Mouse (Mus musculus) erythroblast, embryonic 14.5 days (primary cell): Measurements from ENCODE around the gene Olfr689. TPM values are rescaled to one million over a fixed set of nuclear protein-coding genes. Genes with fewer than 3 reads are reported as not detected.
"Not testable (repeated sequence)": the region's sequence is repeated elsewhere in the genome, so short reads cannot be mapped to it uniquely, and the experiment has no call there.

Experiments
- H3K27me3 ChIP-seq: 2 replicates; pipeline ENCODE4 v1.6.1; 2012; ENCODE audit warnings: inconsistent platforms; ENCODE audit not compliant: control insufficient read depth
- H3K36me3 ChIP-seq: 2 replicates; pipeline ENCODE4 v1.6.1; 2012; ENCODE audit warnings: mild to moderate bottlenecking, inconsistent platforms; ENCODE audit not compliant: control insufficient read depth
- H3K4me1 ChIP-seq: 2 replicates; pipeline ENCODE4 v1.6.1; 2012; ENCODE audit warnings: inconsistent platforms; ENCODE audit not compliant: control insufficient read depth
- H3K4me3 ChIP-seq: replicated peaks from 2 replicates; pipeline ENCODE3; 2012; ENCODE audit warnings: moderate library complexity, mild to moderate bottlenecking, inconsistent platforms
- H3K9me3 ChIP-seq: 2 replicates; pipeline ENCODE4 v1.6.1; 2012; ENCODE audit warnings: low read length, inconsistent platforms, mixed read lengths; ENCODE audit not compliant: control insufficient read depth
- GATA1 ChIP-seq: IDR thresholded peaks from 2 replicates; pipeline ENCODE4 v1.6.1; 2012; ENCODE audit warnings: low read length, inconsistent platforms, mixed read lengths
- TAL1 ChIP-seq: IDR thresholded peaks from 3 replicates; pipeline ENCODE4 v1.6.1; 2012; ENCODE audit warnings: low read length, inconsistent platforms, mixed read lengths
- polyA plus RNA-seq: library from polyadenylated mRNA; stranded (reverse); fragments of >175 nt; gene quantifications from 2 replicates; pipeline ENCODE4 v1.2.3, GENCODE M21; 2012

Gene Olfr689
- polyA plus RNA-seq: not detected in 2 replicates

DNA sequence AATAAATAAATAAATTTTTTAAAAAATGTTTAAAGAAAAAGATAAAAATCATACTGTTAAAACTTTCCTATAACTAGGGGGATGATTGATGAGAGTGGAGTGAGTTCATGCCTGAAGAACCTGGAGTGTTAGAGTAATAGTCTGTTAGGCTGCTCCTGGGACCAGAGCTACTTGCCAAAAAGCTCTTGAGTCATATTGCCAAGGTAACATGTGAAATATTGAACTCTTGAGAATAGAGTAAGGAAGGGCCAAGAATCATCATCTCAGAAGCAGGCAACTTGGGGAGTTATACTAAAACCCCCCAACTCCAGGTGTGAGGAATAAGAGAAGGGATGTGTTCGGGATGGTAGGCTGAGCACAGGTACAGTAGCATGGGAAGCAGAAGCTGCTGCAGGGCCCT lies at the start of gene Olfr689:
TSS of gene Olfr689 (plus strand) at position 301 of the 400 bp plus-strand sequence.
- no peaks in the 10 kb centered on the region for H3K9me3 ChIP-seq
- no peaks in the 10 kb centered on the region for H3K27me3 ChIP-seq
- H3K4me1 ChIP-seq: no peaks in the 10 kb centered on the region
- no peak for TF ChIP-seq TAL1
- TF ChIP-seq GATA1: no peak
- no peak within 1 kb of the TSS for H3K4me3 ChIP-seq
- no peaks in the 10 kb centered on the region for H3K36me3 ChIP-seq

GRCm38 (mm10) chr7:105272426-105272825 lies 38.5 kb upstream of the Olfr689 start:
- no peaks in the 10 kb centered on the region for H3K4me1 ChIP-seq
- no peaks in the 10 kb centered on the region for H3K9me3 ChIP-seq
- no peak for TF ChIP-seq TAL1
- no peak for TF ChIP-seq GATA1
- no peaks in the 10 kb centered on the region for H3K27me3 ChIP-seq
- H3K36me3 ChIP-seq: no peaks in the 10 kb centered on the region
- H3K4me3 ChIP-seq: no peak overlapping the region

GRCm38 (mm10) chr7:105287795-105288194 lies 23.2 kb upstream of the Olfr689 start, which contains the start of gene Olfr688:
TSS of gene Olfr688 (plus strand) at chr7:105288095.
- H3K9me3 ChIP-seq: no peaks in the 10 kb centered on the region
- no peaks in the 10 kb centered on the region for H3K27me3 ChIP-seq
- TF ChIP-seq TAL1 (no peak), GATA1 (no peak)
- no peak within 1 kb of the TSS for H3K4me3 ChIP-seq
- no peaks in the 10 kb centered on the region for H3K36me3 ChIP-seq
- H3K4me1 ChIP-seq: no peaks in the 10 kb centered on the region

DNA sequence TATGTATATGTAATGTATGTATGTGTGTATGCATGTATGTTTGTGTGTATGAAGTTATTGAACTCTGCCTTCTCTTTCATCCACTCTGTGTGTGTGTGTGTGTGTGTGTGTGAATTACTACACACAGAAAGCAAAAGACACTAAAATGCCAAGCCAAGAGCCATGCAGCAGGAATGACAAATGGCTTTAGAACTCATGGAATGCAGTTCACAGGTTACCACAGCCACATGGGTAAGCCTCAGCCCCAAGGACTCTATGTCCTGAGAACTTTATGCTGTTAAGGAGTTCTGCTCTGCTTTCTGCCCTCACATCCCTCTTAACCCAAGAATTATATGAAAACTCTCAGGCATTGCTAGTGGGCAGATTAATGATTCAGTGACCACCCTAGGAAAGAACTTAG lies 20.9 kb upstream of the Olfr689 start:
- TF ChIP-seq GATA1 (no peak), TAL1 (no peak)
- no peaks in the 10 kb centered on the region for H3K4me1 ChIP-seq
- H3K4me3 ChIP-seq: no peak overlapping the region
- H3K9me3 ChIP-seq: no peaks in the 10 kb centered on the region
- no peaks in the 10 kb centered on the region for H3K36me3 ChIP-seq
- H3K27me3 ChIP-seq: no peaks in the 10 kb centered on the region

GRCm38 (mm10) chr7:105325302-105325701 lies 14.3 kb downstream of the Olfr689 start:
- H3K36me3 ChIP-seq: no peaks in the 10 kb centered on the region
- no peaks in the 10 kb centered on the region for H3K9me3 ChIP-seq
- H3K4me3 ChIP-seq: no peak overlapping the region
- TF ChIP-seq TAL1 (no peak), GATA1 (no peak)
- H3K4me1 ChIP-seq: no peaks in the 10 kb centered on the region
- no peaks in the 10 kb centered on the region for H3K27me3 ChIP-seq

DNA sequence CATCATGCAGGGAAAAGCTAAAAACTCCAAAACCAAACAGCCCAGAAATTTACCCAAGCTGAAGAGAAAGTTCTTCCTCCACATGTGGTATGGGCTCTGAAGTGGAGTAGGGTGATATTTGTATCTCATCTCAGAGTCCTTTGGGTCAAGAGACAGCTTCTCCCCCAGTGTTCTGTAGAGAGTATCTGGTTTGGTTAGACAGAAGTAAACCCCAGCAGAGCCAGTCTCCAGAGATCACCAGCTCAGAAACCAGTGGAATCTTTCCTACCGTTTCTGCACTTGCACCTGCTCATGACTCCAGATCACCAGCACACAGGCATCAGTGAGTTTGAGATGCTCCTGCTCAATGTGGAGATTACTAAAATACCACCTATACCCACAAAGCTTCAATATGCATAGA lies 23.0 kb downstream of the Olfr689 start, which contains the start of gene Olfr690:
TSS of gene Olfr690 (minus strand) at position 101 of the 400 bp plus-strand sequence.
- Histone ChIP-seq H3K9me3 (peaks cover 4% of the 10 kb centered on the region; the same call in 1 of the 2 replicates), H3K4me3 (no peak within 1 kb of the TSS), H3K36me3 (no peaks in the 10 kb centered on the region), H3K4me1 (no peaks in the 10 kb centered on the region), H3K27me3 (no peaks in the 10 kb centered on the region)
- TF ChIP-seq TAL1 (no peak), GATA1 (no peak)

DNA sequence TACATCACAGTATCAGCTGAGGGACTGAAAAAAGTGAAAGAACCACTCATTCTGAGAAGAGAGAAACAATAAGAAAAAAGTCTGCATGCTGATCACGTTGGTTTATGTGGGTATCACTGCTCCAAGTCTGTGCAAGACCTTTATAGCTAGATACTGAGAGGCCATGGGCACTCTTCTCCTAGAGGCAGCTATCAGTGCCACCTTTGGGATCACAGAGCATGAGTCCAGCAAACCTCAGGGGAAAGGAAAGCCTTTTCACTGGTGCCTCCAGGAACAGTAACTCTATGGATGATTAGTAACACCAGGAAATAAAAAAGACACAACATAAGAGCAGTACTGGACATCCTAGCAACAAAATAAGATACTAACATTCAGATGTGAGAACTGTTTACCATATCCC lies 31.2 kb downstream of the Olfr689 start, which contains the start of gene Olfr691:
TSS of gene Olfr691 (minus strand) at position 101 of the 400 bp plus-strand sequence.
- Histone ChIP-seq H3K36me3 (no peaks in the 10 kb centered on the region), H3K4me1 (no peaks in the 10 kb centered on the region), H3K9me3 (no peaks in the 10 kb centered on the region), H3K4me3 (no peak within 1 kb of the TSS), H3K27me3 (no peaks in the 10 kb centered on the region)
- TF ChIP-seq GATA1 (no peak), TAL1 (no peak)

GRCm38 (mm10) chr7:105342752-105343151 lies 31.8 kb downstream of the Olfr689 start:
- Histone ChIP-seq H3K27me3 (no peaks in the 10 kb centered on the region), H3K9me3 (no peaks in the 10 kb centered on the region), H3K4me3 (no peak overlapping the region), H3K36me3 (no peaks in the 10 kb centered on the region), H3K4me1 (no peaks in the 10 kb centered on the region)
- TF ChIP-seq TAL1: no peak
- no peak for TF ChIP-seq GATA1

DNA sequence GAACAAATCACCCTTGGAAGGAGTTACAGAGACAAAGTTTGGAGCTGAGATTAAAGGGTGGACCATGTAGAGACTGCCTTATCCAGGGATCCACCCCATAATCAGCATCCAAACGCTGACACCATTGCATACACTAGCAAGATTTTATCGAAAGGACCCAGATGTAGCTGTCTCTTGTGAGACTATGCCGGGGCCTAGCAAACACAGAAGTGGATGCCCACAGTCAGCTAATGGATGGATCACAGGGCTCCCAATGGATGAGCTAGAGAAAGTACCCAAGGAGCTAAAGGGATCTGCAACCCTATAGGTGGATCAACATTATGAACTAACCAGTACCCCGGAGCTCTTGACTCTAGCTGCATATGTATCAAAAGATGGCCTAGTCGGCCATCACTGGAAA lies 45.1 kb downstream of the Olfr689 start:
- H3K4me1 ChIP-seq, H3K36me3 ChIP-seq, H3K4me3 ChIP-seq, H3K9me3 ChIP-seq, H3K27me3 ChIP-seq: not testable (repeated sequence)

DNA sequence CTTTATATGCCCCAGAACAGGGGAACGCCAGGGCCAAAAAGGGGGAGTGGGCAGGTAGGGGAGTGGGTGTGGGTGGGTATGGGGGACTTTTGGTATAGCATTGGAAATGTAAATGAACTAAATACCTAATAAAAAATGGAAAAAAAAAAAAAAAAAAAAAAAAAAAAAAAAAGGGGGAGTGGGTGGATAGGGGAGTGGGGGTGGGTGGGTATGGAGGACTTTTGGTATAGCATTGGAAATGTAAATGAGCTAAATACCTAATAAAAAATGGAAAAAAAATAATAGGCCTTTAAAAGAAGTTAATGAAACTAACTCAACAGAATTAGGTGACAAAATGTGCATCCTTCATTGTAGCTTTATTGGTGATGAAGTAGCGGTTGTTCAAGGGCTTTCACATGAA lies 45.5 kb downstream of the Olfr689 start:
- H3K4me1 ChIP-seq, H3K9me3 ChIP-seq, H3K36me3 ChIP-seq, H3K27me3 ChIP-seq, H3K4me3 ChIP-seq: not testable (repeated sequence)
